Comparison of ENCODE assay signal across 8 mouse cellular contexts in the genomic region with DNA sequence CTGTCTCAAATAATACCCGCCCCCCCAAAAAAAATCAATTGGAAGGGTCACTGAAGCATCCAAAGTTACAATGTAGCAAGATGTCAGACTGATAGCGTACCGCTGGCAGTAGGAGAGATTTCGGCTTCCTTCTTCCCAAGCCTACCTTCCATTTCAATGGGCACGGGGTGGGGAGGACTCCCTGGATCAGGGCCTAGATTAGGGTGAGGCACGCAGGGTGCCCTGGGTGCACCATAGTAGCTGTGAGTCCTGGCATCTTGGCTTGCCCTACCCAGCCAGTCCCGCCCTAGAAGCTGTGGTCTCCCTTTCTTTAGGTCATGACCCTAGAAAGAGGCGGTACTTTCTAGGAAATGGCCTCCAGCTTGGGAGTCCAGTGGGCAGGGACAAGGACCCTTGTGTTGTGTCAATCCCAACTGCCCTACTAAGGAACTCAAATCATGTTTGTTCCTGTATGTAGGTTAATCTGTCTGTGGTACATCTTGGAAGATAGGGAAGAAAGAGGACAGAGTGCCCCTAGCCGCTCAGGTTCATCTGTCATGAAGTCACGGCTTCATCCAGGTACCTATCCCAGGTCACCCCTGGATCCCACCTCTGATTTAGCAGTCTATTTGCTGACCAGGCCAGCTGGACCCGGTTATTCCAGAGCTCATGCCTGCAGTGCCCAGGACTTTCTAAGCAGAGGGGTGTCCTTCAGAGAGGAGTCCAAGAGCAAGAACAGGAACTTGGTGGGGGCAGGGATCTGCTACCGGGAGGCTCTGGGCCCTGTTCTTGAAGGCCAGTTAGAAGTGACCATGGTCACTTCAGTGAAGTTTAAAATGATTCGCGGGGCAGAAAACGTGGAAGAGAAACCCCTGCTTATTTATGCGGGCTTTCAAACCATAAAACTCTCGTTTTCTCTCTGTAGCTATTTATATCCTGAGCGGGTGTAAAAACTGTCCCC. TPM values are rescaled to one million over a fixed set of nuclear protein-coding genes. Genes with fewer than 3 reads are reported as not detected.
DNase-seq lines count a peak whose midpoint lies in the region; ATAC-seq and TF ChIP-seq lines count a peak whose summit lies in the region.

No protein-coding gene starts in this region.

- no peak for TF ChIP-seq EP300 in liver, postnatal 0 days (IDR thresholded peaks at IDR 0.05; ENCODE audit: low read depth)

- peaks cover 5% of the 10 kb centered on the region; the same call in 1 of the 2 replicates for H3K4me1 ChIP-seq in intestine, postnatal 0 days (replicated peaks; ENCODE audit: control insufficient read depth, insufficient read depth, low read length)
- H3K4me1 ChIP-seq in liver, postnatal 0 days (ENCODE audit: insufficient read depth) = peaks cover 37% of the 10 kb centered on the region

- peaks cover 1% of the 10 kb centered on the region; the same call in 1 of the 2 replicates for H3K36me3 ChIP-seq in intestine, postnatal 0 days (ENCODE audit: control insufficient read depth, insufficient read depth)
- peaks cover 2% of the 10 kb centered on the region for H3K36me3 ChIP-seq in liver, postnatal 0 days (replicated peaks; ENCODE audit: insufficient read depth, low read length)

- peak; percentile 58 for DNase-seq in ovary, adult 18-20 months (ENCODE audit: low spot score)
- no peak for DNase-seq in ovary, postnatal 10 days (ENCODE audit: low spot score)
- peak; percentile 22 to 29 for DNase-seq in cerebellum, adult 18-20 months
- DNase-seq in heart, adult 18-20 months = peak; percentile 50 to 57
- DNase-seq in liver, postnatal 0 days = peak; percentile 49
- peak; percentile 36 for DNase-seq in ovary, postnatal 36 days (ENCODE audit: low spot score)
- no peak for DNase-seq in Muller cell, postnatal 12 days (ENCODE audit: inconsistent ontology term)

- H3K9ac ChIP-seq in intestine, postnatal 0 days (ENCODE audit: low read depth, low read length) = no peak overlapping the region
- peak overlapping the region; percentile 93 for H3K9ac ChIP-seq in liver, postnatal 0 days (replicated peaks)

- H3K4me2 ChIP-seq in intestine, postnatal 0 days (replicated peaks; ENCODE audit: low read depth) = peak overlapping the region; percentile 100
- peak overlapping the region; percentile 100 for H3K4me2 ChIP-seq in liver, postnatal 0 days (ENCODE audit: low read depth, low read length)

- 50% methylated on average over 18 of the region's 18 CpGs for WGBS in intestine, postnatal 0 days
- WGBS in liver, postnatal 0 days (ENCODE audit: insufficient replicate concordance) = 48% methylated on average over 18 of the region's 18 CpGs

- H3K4me3 ChIP-seq in intestine, postnatal 0 days (ENCODE audit: low read depth, low read length) = peak overlapping the region; percentile 90
- peak overlapping the region; percentile 91 for H3K4me3 ChIP-seq in liver, postnatal 0 days (ENCODE audit: low read depth, low read length)

- no peak overlapping the region for H3K27ac ChIP-seq in intestine, postnatal 0 days (ENCODE audit: low read depth, low read length)
- peak overlapping the region; percentile 95 for H3K27ac ChIP-seq in liver, postnatal 0 days (ENCODE audit: low read depth)

- no peaks in the 10 kb centered on the region for H3K27me3 ChIP-seq in intestine, postnatal 0 days (replicated peaks; ENCODE audit: control insufficient read depth, insufficient read depth, low read length)
- no peaks in the 10 kb centered on the region for H3K27me3 ChIP-seq in liver, postnatal 0 days (ENCODE audit: insufficient read depth, low read length)

- TF ChIP-seq CTCF in intestine, postnatal 0 days (IDR thresholded peaks at IDR 0.05; ENCODE audit: low read depth) = no peak
- no peak for TF ChIP-seq CTCF in liver, postnatal 0 days (IDR thresholded peaks at IDR 0.05; ENCODE audit: low read depth)

- ATAC-seq in intestine, postnatal 0 days = no peak
- no peak for ATAC-seq in liver, postnatal 0 days

- H3K9me3 ChIP-seq in intestine, postnatal 0 days (ENCODE audit: control insufficient read depth) = no peaks in the 10 kb centered on the region
- no peaks in the 10 kb centered on the region for H3K9me3 ChIP-seq in liver, postnatal 0 days (ENCODE audit: low read length)

RNA-seq across cellular contexts. Expression of gene Rcor1, which starts 1.6 kb away (rescaled TPM):
- 10 to 100 TPM; 14.7 to 15.0 TPM for total RNA-seq in heart, adult 18-20 months (2021)
- 7.0 and 7.9 TPM in 2 replicates for polyA plus RNA-seq in intestine, postnatal 0 days (2015; fragmentation: Nextera tagmentation; extraction: Ambion mirVana)
- 3.6 and 4.8 TPM in 2 replicates for polyA plus RNA-seq in liver, postnatal 0 days (2015; fragmentation: Nextera tagmentation; extraction: Ambion mirVana)

RNA-seq across cellular contexts. Expression of gene Ankrd9, which starts 58.7 kb away (rescaled TPM):
- total RNA-seq in heart, adult 18-20 months (2021) = 10 to 100 TPM; 59.5 to 68.0 TPM
- polyA plus RNA-seq in intestine, postnatal 0 days (2015; fragmentation: Nextera tagmentation; extraction: Ambion mirVana) = 76.3 and 80.0 TPM in 2 replicates
- 15.9 and 16.5 TPM in 2 replicates for polyA plus RNA-seq in liver, postnatal 0 days (2015; fragmentation: Nextera tagmentation; extraction: Ambion mirVana)

Comparison
In these comparisons a context has a peak if more than half of its experiments do, and no peak if none do; other contexts are left out.
1. DNase-seq: peak in ovary, adult 18-20 months (single experiment), cerebellum, adult 18-20 months (2 of 2), heart, adult 18-20 months (2 of 2), liver, postnatal 0 days (single experiment) and ovary, postnatal 36 days (single experiment); none in ovary, postnatal 10 days (single experiment) and Muller cell, postnatal 12 days (single experiment).